Mouse (Mus musculus): ENCODE data around the gene Tnfrsf4. TPM values are rescaled to one million over a fixed set of nuclear protein-coding genes. Genes with fewer than 3 reads are reported as not detected.
A peak's percentile ranks its signal among the peaks of the same experiment; 100 is the strongest.

Gene Tnfrsf4
- polyA plus RNA-seq (2014; fragmentation: Nextera tagmentation; extraction: Ambion mirVana), result 0.79 TPM in 1 of 2 replicates, not detected in the other

DNA sequence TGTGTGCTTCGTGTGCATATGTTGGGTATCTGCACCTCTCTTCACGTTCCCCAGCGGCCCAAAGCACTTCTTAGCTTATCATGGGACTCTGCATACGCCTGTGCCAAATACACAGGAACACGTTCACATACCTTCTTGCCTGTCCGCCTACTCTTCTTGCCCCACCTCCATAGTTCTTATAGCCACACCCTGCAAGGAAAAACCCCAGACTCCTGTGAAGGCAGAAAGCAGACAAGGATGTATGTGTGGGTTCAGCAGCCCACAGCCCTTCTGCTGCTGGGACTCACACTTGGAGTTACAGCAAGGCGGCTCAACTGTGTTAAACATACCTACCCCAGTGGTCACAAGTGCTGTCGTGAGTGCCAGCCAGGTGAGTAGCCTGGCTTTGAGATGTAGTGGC, at the start of gene Tnfrsf4:
Gene Tnfrsf4, plus strand, starts transcription at position 207 of the 400 bp plus-strand sequence.
- no peak for DNase-seq (ENCODE audit: low spot score)
- H3K9ac ChIP-seq, result no peak within 1 kb of the TSS
- H3K4me2 ChIP-seq (replicated peaks), result no peak within 1 kb of the TSS
- peaks cover 59% of the 10 kb centered on the region for H3K36me3 ChIP-seq (replicated peaks; ENCODE audit: control insufficient read depth, insufficient read depth)
- 86% methylated on average over 8 of the region's 8 CpGs for WGBS
- no peaks in the 10 kb centered on the region for H3K9me3 ChIP-seq (ENCODE audit: control insufficient read depth, low read length)
- H3K27ac ChIP-seq, result no peak within 1 kb of the TSS
- H3K27me3 ChIP-seq (ENCODE audit: control insufficient read depth, insufficient read depth, low read length), result no peaks in the 10 kb centered on the region
- no peaks in the 10 kb centered on the region for H3K4me1 ChIP-seq (replicated peaks; ENCODE audit: control insufficient read depth, insufficient read depth, low read length)
- H3K4me3 ChIP-seq (replicated peaks; ENCODE audit: low read length), result no peak within 1 kb of the TSS
- ATAC-seq (ENCODE audit: low FRiP score), result no peak

DNA sequence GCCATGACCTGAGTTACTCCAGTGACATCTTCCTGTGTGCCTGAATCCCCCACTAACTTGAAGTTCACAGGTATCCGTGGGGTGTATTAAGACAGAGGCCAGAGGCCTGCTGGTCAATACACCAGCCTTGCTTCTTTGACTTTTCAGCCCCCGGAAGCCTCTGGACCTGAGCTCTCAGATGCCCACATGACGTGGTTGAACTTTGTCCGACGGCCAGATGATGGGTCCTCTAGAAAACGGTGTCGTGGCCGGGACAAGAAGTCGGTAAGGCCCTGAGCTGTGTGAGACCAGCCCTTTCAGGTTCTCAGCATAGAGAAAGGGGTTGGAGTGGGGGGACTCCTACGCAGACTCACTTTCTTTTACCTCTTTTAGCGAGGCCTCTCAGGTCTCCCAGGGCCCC, 49.2 kb upstream of the Tnfrsf4 start:
- no peaks in the 10 kb centered on the region for H3K27me3 ChIP-seq (ENCODE audit: control insufficient read depth, insufficient read depth, low read length)
- DNase-seq (ENCODE audit: low spot score) (no peak), ATAC-seq (ENCODE audit: low FRiP score) (no peak)
- H3K4me2 ChIP-seq (replicated peaks), result no peak overlapping the region
- H3K36me3 ChIP-seq (replicated peaks; ENCODE audit: control insufficient read depth, insufficient read depth), result peaks cover 33% of the 10 kb centered on the region
- peaks cover 3% of the 10 kb centered on the region; the same call in 1 of the 2 replicates for H3K4me1 ChIP-seq (replicated peaks; ENCODE audit: control insufficient read depth, insufficient read depth, low read length)
- no peak overlapping the region for H3K4me3 ChIP-seq (replicated peaks; ENCODE audit: low read length)
- WGBS, result 93% methylated on average over 11 of the region's 11 CpGs
- H3K9me3 ChIP-seq (ENCODE audit: control insufficient read depth, low read length), result no peaks in the 10 kb centered on the region
- no peak overlapping the region for H3K9ac ChIP-seq
- no peak overlapping the region for H3K27ac ChIP-seq

GRCm38 (mm10) chr4:155969043-155969653, 44.5 kb upstream of the Tnfrsf4 start:
- Histone ChIP-seq H3K9ac (no peak overlapping the region), H3K4me1 (replicated peaks; ENCODE audit: control insufficient read depth, insufficient read depth, low read length) (no peaks in the 10 kb centered on the region), H3K9me3 (ENCODE audit: control insufficient read depth, low read length) (no peaks in the 10 kb centered on the region), H3K36me3 (replicated peaks; ENCODE audit: control insufficient read depth, insufficient read depth) (peaks cover 26% of the 10 kb centered on the region), H3K27ac (no peak overlapping the region), H3K4me3 (replicated peaks; ENCODE audit: low read length) (no peak overlapping the region), H3K27me3 (ENCODE audit: control insufficient read depth, insufficient read depth, low read length) (no peaks in the 10 kb centered on the region), H3K4me2 (replicated peaks) (no peak overlapping the region)
- ATAC-seq (ENCODE audit: low FRiP score) (no peak), DNase-seq (ENCODE audit: low spot score) (no peak)
- 88% methylated on average over 13 of the region's 13 CpGs for WGBS

GRCm38 (mm10) chr4:155970286-155970685, 43.4 kb upstream of the Tnfrsf4 start:
- no peaks in the 10 kb centered on the region for H3K27me3 ChIP-seq (ENCODE audit: control insufficient read depth, insufficient read depth, low read length)

DNA sequence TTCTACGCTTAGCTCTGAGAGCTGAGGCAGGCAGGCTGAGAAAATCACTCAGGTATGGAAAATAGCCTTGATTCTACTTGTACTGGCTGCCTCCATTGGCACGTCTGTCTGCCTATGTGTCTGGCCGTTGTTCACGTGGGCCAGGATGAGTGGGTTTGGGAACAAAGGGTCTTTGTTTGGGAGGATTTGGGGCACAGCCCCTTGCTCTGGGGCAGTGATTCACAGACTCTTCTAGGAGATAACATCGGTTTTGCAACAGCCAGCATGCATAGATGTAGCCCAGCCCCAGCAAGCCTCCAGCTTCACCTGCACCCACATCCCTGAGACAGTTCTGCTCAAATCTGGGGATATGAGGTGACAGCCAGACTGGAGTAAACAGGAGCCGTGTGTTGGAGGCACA, 41.0 kb upstream of the Tnfrsf4 start:
- no peak for DNase-seq (ENCODE audit: low spot score)
- 57% methylated on average over 6 of the region's 6 CpGs for WGBS
- Histone ChIP-seq H3K4me3 (replicated peaks; ENCODE audit: low read length) (no peak overlapping the region), H3K36me3 (replicated peaks; ENCODE audit: control insufficient read depth, insufficient read depth) (no peaks in the 10 kb centered on the region), H3K4me1 (replicated peaks; ENCODE audit: control insufficient read depth, insufficient read depth, low read length) (no peaks in the 10 kb centered on the region), H3K27me3 (ENCODE audit: control insufficient read depth, insufficient read depth, low read length) (no peaks in the 10 kb centered on the region), H3K9ac (no peak overlapping the region), H3K4me2 (replicated peaks) (no peak overlapping the region), H3K9me3 (ENCODE audit: control insufficient read depth, low read length) (no peaks in the 10 kb centered on the region), H3K27ac (no peak overlapping the region)
- ATAC-seq (ENCODE audit: low FRiP score), result no peak

More at GRCm38 (mm10) chr4:155970286-155970685, 43.4 kb upstream of the Tnfrsf4 start:
- Histone ChIP-seq H3K4me3 (replicated peaks; ENCODE audit: low read length) (no peak overlapping the region), H3K4me2 (replicated peaks) (no peak overlapping the region), H3K9me3 (ENCODE audit: control insufficient read depth, low read length) (no peaks in the 10 kb centered on the region), H3K27ac (no peak overlapping the region), H3K4me1 (replicated peaks; ENCODE audit: control insufficient read depth, insufficient read depth, low read length) (no peaks in the 10 kb centered on the region), H3K36me3 (replicated peaks; ENCODE audit: control insufficient read depth, insufficient read depth) (peaks cover 18% of the 10 kb centered on the region), H3K9ac (no peak overlapping the region)
- no peak for ATAC-seq (ENCODE audit: low FRiP score)
- WGBS, result 92% methylated on average over 5 of the region's 5 CpGs
- DNase-seq (ENCODE audit: low spot score), result no peak

DNA sequence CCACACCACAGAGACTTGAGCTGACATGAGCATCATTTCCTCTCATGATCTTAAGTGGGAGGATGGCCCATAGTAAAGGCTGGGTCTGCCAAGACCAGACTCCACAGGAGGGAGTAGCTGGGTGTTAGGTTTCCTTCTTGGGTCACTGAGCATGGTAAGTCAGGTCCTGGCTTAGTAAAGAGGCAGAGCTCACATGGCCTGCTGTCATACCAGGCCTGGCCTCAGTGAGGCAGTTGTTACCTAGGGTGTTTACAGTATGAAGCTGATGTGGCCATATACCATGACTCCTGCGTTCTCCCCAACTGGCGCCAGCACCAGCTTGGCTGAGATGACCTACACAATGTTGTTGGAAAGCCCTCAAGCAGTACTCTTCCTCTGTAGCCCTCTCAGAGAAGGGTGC, 40.4 kb upstream of the Tnfrsf4 start:
- H3K9me3 ChIP-seq (ENCODE audit: control insufficient read depth, low read length), result no peaks in the 10 kb centered on the region
- no peak for ATAC-seq (ENCODE audit: low FRiP score)
- no peaks in the 10 kb centered on the region for H3K4me1 ChIP-seq (replicated peaks; ENCODE audit: control insufficient read depth, insufficient read depth, low read length)
- no peak overlapping the region for H3K9ac ChIP-seq
- H3K36me3 ChIP-seq (replicated peaks; ENCODE audit: control insufficient read depth, insufficient read depth), result no peaks in the 10 kb centered on the region
- no peak for DNase-seq (ENCODE audit: low spot score)
- H3K27me3 ChIP-seq (ENCODE audit: control insufficient read depth, insufficient read depth, low read length), result no peaks in the 10 kb centered on the region
- 85% methylated on average over 2 of the region's 2 CpGs for WGBS
- H3K4me3 ChIP-seq (replicated peaks; ENCODE audit: low read length), result no peak overlapping the region
- no peak overlapping the region for H3K4me2 ChIP-seq (replicated peaks)
- H3K27ac ChIP-seq, result no peak overlapping the region

DNA sequence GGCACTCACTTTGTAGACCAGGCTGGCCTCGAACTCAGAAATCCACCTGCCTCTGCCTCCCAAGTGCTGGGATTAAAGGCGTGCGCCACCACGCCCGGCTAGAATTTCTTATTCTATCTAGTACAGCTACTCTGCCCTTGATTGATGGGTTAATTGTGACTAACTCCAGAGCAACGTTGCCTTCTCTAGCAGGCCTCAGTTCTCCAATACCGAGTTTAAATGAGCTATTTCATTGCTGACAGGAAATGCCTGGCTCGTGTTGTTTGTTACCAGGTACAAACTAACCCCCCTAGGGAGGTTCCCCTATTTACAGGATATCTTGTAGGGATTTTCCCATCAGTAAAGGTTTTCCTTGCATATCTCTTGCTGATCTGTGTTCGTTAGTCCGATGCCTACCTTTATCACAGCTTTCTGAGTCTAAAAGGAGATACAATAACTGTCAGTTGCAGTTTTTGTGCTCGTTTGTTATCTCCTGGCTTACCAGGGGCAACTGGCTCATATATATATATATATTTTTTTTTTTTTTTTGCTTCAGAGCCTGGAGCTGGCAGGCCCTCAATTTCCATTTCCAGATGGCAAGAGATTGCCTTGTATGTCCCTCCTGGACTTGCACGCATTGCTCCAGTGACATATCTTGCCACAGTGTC, 32.1 kb upstream of the Tnfrsf4 start:
- no peak overlapping the region for H3K4me2 ChIP-seq (replicated peaks)
- no peaks in the 10 kb centered on the region for H3K27me3 ChIP-seq (ENCODE audit: control insufficient read depth, insufficient read depth, low read length)
- no peak for ATAC-seq (ENCODE audit: low FRiP score)
- H3K4me3 ChIP-seq (replicated peaks; ENCODE audit: low read length), result no peak overlapping the region
- H3K4me1 ChIP-seq (replicated peaks; ENCODE audit: control insufficient read depth, insufficient read depth, low read length), result no peaks in the 10 kb centered on the region
- 82% methylated on average over 12 of the region's 12 CpGs for WGBS
- no peak overlapping the region for H3K27ac ChIP-seq
- no peak overlapping the region for H3K9ac ChIP-seq
- no peak for DNase-seq (ENCODE audit: low spot score)
- no peaks in the 10 kb centered on the region for H3K36me3 ChIP-seq (replicated peaks; ENCODE audit: control insufficient read depth, insufficient read depth)
- no peaks in the 10 kb centered on the region for H3K9me3 ChIP-seq (ENCODE audit: control insufficient read depth, low read length)

DNA sequence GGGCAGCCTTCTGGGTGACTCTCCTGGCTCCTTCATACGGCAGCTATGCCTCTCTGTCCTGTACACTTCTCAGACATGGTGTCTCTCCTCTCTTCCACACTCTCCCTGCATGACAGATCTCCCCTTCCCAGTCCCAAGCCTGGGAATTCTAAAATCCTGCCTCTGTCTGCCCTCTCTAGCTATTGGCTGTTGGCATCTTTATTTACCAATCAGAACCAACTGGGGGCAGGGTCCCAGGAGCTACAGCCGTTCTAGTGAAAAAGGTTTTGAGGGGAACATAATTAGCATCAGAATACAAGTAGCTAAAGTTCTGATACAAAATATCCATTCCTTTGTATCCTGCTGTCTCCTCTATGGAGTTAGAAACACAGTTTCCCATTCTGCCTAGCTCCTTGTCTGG, 29.9 kb upstream of the Tnfrsf4 start:
- no peak overlapping the region for H3K9ac ChIP-seq
- no peaks in the 10 kb centered on the region for H3K36me3 ChIP-seq (replicated peaks; ENCODE audit: control insufficient read depth, insufficient read depth)
- H3K9me3 ChIP-seq (ENCODE audit: control insufficient read depth, low read length), result no peaks in the 10 kb centered on the region
- H3K27ac ChIP-seq, result no peak overlapping the region
- no peaks in the 10 kb centered on the region for H3K27me3 ChIP-seq (ENCODE audit: control insufficient read depth, insufficient read depth, low read length)
- no peak overlapping the region for H3K4me2 ChIP-seq (replicated peaks)
- H3K4me3 ChIP-seq (replicated peaks; ENCODE audit: low read length), result no peak overlapping the region
- ATAC-seq (ENCODE audit: low FRiP score), result no peak
- no peaks in the 10 kb centered on the region for H3K4me1 ChIP-seq (replicated peaks; ENCODE audit: control insufficient read depth, insufficient read depth, low read length)
- 5% methylated on average over 2 of the region's 2 CpGs for WGBS
- DNase-seq (ENCODE audit: low spot score), result no peak

GRCm38 (mm10) chr4:155991211-155991907, 22.3 kb upstream of the Tnfrsf4 start:
- no peak for DNase-seq (ENCODE audit: low spot score)
- Histone ChIP-seq H3K4me3 (replicated peaks; ENCODE audit: low read length) (peak overlapping the region; percentile 51), H3K27me3 (ENCODE audit: control insufficient read depth, insufficient read depth, low read length) (no peaks in the 10 kb centered on the region), H3K36me3 (replicated peaks; ENCODE audit: control insufficient read depth, insufficient read depth) (peaks cover 7% of the 10 kb centered on the region; the same call in 1 of the 2 replicates), H3K4me2 (replicated peaks) (peak overlapping the region; percentile 92), H3K27ac (peak overlapping the region; percentile 94), H3K4me1 (replicated peaks; ENCODE audit: control insufficient read depth, insufficient read depth, low read length) (peaks cover 28% of the 10 kb centered on the region), H3K9ac (peak overlapping the region; percentile 79), H3K9me3 (ENCODE audit: control insufficient read depth, low read length) (no peaks in the 10 kb centered on the region)
- 90% methylated on average over 22 of the region's 22 CpGs for WGBS
- ATAC-seq (ENCODE audit: low FRiP score), result no peak

All from hindbrain, embryonic 14.5 days (tissue).